Mouse (Mus musculus): ENCODE measurements around the gene Olfr718-ps1. TPM values are rescaled to one million over a fixed set of nuclear protein-coding genes. Genes with fewer than 3 reads are reported as not detected.

Gene Olfr718-ps1
- total and polyA plus RNA-seq, 2 experiments from 2014 or later: not detected

GRCm38 (mm10) chr5:143084898-143085297, 62.5 kb downstream of the Olfr718-ps1 start:
- Histone ChIP-seq H3K9ac (replicated peaks; ENCODE audit: low read length) (no peak overlapping the region), H3K27me3 (ENCODE audit: insufficient read depth, low read length) (no peaks in the 10 kb centered on the region), H3K36me3 (ENCODE audit: insufficient read depth, low read length) (peaks cover 37% of the 10 kb centered on the region; the same call in 1 of the 2 replicates), H3K4me3 (ENCODE audit: low read length) (no peak overlapping the region), H3K4me1 (ENCODE audit: insufficient read depth, low read length) (no peaks in the 10 kb centered on the region), H3K4me2 (ENCODE audit: low read depth, low read length) (no peak overlapping the region), H3K27ac (no peak overlapping the region), H3K9me3 (ENCODE audit: low read length) (no peaks in the 10 kb centered on the region)
- ATAC-seq: no peak
- 66% methylated on average over 4 of the region's 4 CpGs for WGBS
- peak; percentile 68 for DNase-seq (ENCODE audit: low spot score)
- peak; percentile 78 for TF ChIP-seq CTCF (IDR thresholded peaks at IDR 0.05; ENCODE audit: low read depth)

Small RNAs within 50 kb of the gene (microRNA-seq; reads per million reads assigned to microRNA genes)
- gene Gm44405: 0 reads per million in 2 experiments

Other genes with a start within 250 kb of the Olfr718-ps1 start
- gene Actb, start 240.8 kb downstream of the Olfr718-ps1 start, total RNA-seq (2014; rRNA removed): 5,437 and 5,693 TPM in 2 replicates
- gene Actb, start 240.8 kb downstream of the Olfr718-ps1 start, polyA plus RNA-seq (2015; fragmentation: Nextera tagmentation; extraction: Ambion mirVana): 15,098 and 15,291 TPM in 2 replicates
- 613 and 715 TPM in 2 replicates for gene Fscn1, start 187.2 kb downstream of the Olfr718-ps1 start, total RNA-seq (2014; rRNA removed)
- gene Fscn1, start 187.2 kb downstream of the Olfr718-ps1 start, polyA plus RNA-seq (2015; fragmentation: Nextera tagmentation; extraction: Ambion mirVana): 412 and 457 TPM in 2 replicates
- gene Rnf216, start 34.6 kb downstream of the Olfr718-ps1 start, total RNA-seq (2014; rRNA removed): 28.0 and 32.7 TPM in 2 replicates
- gene Rnf216, start 34.6 kb downstream of the Olfr718-ps1 start, polyA plus RNA-seq (2015; fragmentation: Nextera tagmentation; extraction: Ambion mirVana): 25.3 and 29.7 TPM in 2 replicates
- 11.8 and 13.3 TPM in 2 replicates for gene Rbak, start 33.2 kb upstream of the Olfr718-ps1 start, total RNA-seq (2014; rRNA removed)
- 9.3 and 10.0 TPM in 2 replicates for gene Rbak, start 33.2 kb upstream of the Olfr718-ps1 start, polyA plus RNA-seq (2015; fragmentation: Nextera tagmentation; extraction: Ambion mirVana)
- gene Spdye4b, start 33.4 kb upstream of the Olfr718-ps1 start, total RNA-seq (2014; rRNA removed): 0.11 TPM in 1 of 2 replicates, not detected in the other
- not detected in 2 replicates for gene Spdye4b, start 33.4 kb upstream of the Olfr718-ps1 start, polyA plus RNA-seq (2015; fragmentation: Nextera tagmentation; extraction: Ambion mirVana)
- 0.84 TPM in 1 of 2 replicates, not detected in the other for gene Spdye4a, start 79.3 kb upstream of the Olfr718-ps1 start, total RNA-seq (2014; rRNA removed)
- gene Spdye4a, start 79.3 kb upstream of the Olfr718-ps1 start, polyA plus RNA-seq (2015; fragmentation: Nextera tagmentation; extraction: Ambion mirVana): not detected in 2 replicates
- gene Zfp12, start 87.6 kb upstream of the Olfr718-ps1 start, total RNA-seq (2014; rRNA removed): 32.6 and 33.5 TPM in 2 replicates
- 12.2 and 12.3 TPM in 2 replicates for gene Zfp12, start 87.6 kb upstream of the Olfr718-ps1 start, polyA plus RNA-seq (2015; fragmentation: Nextera tagmentation; extraction: Ambion mirVana)
- 28.0 and 31.3 TPM in 2 replicates for gene Zfp316, start 122.4 kb upstream of the Olfr718-ps1 start, total RNA-seq (2014; rRNA removed)
- 5.4 and 6.2 TPM in 2 replicates for gene Zfp316, start 122.4 kb upstream of the Olfr718-ps1 start, polyA plus RNA-seq (2015; fragmentation: Nextera tagmentation; extraction: Ambion mirVana)
- 31.7 and 33.5 TPM in 2 replicates for gene Zfp853, start 146.0 kb upstream of the Olfr718-ps1 start, total RNA-seq (2014; rRNA removed)
- gene Zfp853, start 146.0 kb upstream of the Olfr718-ps1 start, polyA plus RNA-seq (2015; fragmentation: Nextera tagmentation; extraction: Ambion mirVana): 0.53 and 0.61 TPM in 2 replicates
- gene E130309D02Rik, start 167.8 kb upstream of the Olfr718-ps1 start, total RNA-seq (2014; rRNA removed): 42.0 and 44.4 TPM in 2 replicates
- 21.7 and 23.9 TPM in 2 replicates for gene E130309D02Rik, start 167.8 kb upstream of the Olfr718-ps1 start, polyA plus RNA-seq (2015; fragmentation: Nextera tagmentation; extraction: Ambion mirVana)
- 79.6 and 84.4 TPM in 2 replicates for gene Zdhhc4, start 181.7 kb upstream of the Olfr718-ps1 start, total RNA-seq (2014; rRNA removed)
- 92.1 and 96.7 TPM in 2 replicates for gene Zdhhc4, start 181.7 kb upstream of the Olfr718-ps1 start, polyA plus RNA-seq (2015; fragmentation: Nextera tagmentation; extraction: Ambion mirVana)
- gene Grid2ip, start 209.8 kb upstream of the Olfr718-ps1 start, total RNA-seq (2014; rRNA removed): 2.4 and 5.1 TPM in 2 replicates
- gene Grid2ip, start 209.8 kb upstream of the Olfr718-ps1 start, polyA plus RNA-seq (2015; fragmentation: Nextera tagmentation; extraction: Ambion mirVana): 1.2 and 2.3 TPM in 2 replicates